Mouse (Mus musculus): ENCODE data around the gene Phxr2. TPM values are rescaled to one million over a fixed set of nuclear protein-coding genes. Genes with fewer than 3 reads are reported as not detected.

Gene Phxr2
- total RNA-seq, 2 experiments from 2014 or later: not detected

DNA sequence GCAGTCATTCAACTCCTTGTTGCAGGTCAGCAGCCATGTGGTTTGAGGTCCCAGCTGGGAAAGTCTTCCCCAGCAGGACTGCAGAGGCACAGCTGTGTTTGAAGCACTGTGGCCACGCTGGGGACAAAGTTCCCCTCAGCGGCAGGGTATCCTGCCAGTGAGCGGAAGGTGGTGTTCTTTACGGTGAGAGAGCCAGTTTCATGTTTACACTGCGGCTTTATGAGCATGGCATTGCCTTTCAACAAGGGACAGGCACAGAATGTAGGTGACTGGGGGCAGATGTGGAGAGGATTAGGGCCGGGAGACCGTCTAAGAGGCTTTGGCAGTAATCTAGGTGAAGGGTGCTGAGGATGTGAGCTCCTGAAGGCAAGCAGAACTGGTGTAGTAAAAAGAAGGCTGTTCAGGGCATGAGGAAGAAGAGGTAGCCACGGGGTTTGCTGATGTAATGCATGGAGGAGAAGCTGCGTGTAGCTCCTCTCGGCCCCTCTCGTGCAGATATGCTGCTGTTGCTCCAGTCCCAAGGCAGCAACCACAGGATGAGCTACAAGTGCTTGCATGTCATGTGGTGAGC, 1.7 kb upstream of the Phxr2 start:
- TF ChIP-seq CTCF (IDR thresholded peaks at IDR 0.05): no peak
- intact Hi-C loops (cut with DNase I): no loop called here
- Histone ChIP-seq H3K27ac (no peak overlapping the region), H3K4me3 (no peak overlapping the region)
- DNase-seq: no peak

DNA sequence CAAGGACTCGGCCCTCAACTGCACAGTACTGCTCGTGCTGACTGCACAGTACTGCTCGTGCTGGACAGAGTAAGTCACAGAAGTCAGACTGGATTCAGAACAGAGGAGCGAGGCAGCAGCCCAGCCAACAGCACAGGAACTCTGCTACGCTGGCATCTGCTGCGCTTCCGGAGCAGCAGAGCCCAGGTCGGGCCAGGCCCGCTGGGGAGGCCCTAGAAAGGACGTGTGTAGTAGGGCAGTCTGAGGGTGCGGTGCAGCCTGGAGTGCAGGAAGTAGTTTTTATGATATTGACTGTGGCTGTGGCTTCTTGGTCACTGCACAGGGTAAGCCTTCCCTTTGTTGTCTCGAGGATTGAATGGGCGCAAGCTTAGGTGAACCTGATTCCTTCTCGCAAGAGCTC, 829 bp upstream of the Phxr2 start:
- H3K4me3 ChIP-seq: no peak overlapping the region
- DNase-seq: peak; percentile 27
- H3K27ac ChIP-seq: no peak overlapping the region
- TF ChIP-seq CTCF (IDR thresholded peaks at IDR 0.05): no peak
- intact Hi-C loops (cut with DNase I): no loop called here

DNA sequence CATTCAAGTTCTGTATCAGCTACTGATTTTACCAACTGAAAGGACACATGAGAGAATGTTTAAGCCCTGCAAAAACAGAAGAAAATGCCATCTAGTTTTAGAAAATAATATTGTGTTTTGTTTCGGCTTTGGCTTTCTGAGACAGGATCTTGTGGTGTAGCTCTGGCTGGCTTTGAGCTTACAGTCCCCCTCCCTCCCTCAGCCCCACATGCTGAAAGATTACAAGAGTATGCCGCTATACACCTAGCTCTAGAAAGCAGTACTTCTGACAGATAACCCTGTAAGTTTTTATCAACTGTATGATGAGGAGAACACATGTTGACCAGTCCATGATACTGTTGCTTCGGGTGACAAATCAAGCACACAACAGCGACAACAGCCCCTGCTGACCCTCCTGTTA, 6.7 kb downstream of the Phxr2 start:
- no peak for DNase-seq
- intact Hi-C loops (cut with DNase I): no loop called here
- Histone ChIP-seq H3K27ac (no peak overlapping the region), H3K4me3 (no peak overlapping the region)
- TF ChIP-seq CTCF (IDR thresholded peaks at IDR 0.05): no peak

DNA sequence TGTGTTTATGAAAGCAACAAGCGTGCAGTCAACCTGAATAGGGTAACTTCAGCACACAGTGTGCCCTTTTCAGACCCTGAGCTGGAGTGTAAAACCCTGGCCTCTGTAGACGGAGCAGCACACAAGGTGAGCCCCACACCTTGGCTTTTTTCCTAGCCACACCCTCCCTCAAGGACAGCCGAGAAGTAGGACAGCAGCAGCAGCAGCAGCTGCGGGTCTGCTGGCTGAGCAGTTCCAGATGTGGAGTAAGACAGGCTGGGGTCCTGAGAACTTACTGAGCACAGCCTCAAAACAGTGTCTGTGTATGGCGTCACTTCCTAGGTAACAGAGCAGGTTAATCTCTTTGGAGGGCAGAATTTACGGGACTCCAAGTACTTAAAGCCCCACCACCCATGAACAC, 7.4 kb downstream of the Phxr2 start:
- intact Hi-C loops (cut with DNase I): no loop called here
- Histone ChIP-seq H3K4me3 (no peak overlapping the region), H3K27ac (no peak overlapping the region)
- no peak for TF ChIP-seq CTCF (IDR thresholded peaks at IDR 0.05)
- no peak for DNase-seq

- no peak overlapping the region for H3K4me3 ChIP-seq
- intact Hi-C loops (cut with DNase I): no loop called here
- no peak overlapping the region for H3K27ac ChIP-seq
- DNase-seq: no peak
- TF ChIP-seq CTCF (IDR thresholded peaks at IDR 0.05): no peak
Measured at GRCm38 (mm10) chr10:99117876-99118275, 8.2 kb downstream of the Phxr2 start.

- H3K27ac ChIP-seq: no peak overlapping the region
- intact Hi-C loops (cut with DNase I): no loop called here
Measured at GRCm38 (mm10) chr10:99116650-99117615, 9.2 kb downstream of the Phxr2 start.

DNA sequence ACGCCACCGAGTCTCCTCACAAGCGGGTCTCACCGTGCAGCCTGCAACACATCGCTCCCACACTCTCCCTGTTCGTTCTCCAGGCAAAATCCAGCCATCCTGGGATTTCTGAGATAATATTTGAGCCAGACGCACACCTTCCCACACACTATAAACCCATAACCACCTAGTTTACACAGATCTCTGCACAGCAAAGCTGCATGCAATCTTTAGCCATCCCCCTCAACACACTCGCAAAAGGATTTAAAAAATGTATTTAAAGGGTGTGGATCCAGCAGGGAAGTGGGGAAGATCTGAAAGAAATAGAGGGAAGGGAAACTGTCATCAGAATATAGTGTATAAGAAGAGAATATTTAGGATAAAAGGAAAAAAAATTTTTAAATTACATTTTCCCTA, 9.9 kb downstream of the Phxr2 start:
- intact Hi-C loops (cut with DNase I): no loop called here
- no peak for DNase-seq
- Histone ChIP-seq H3K27ac (no peak overlapping the region), H3K4me3 (no peak overlapping the region)
- no peak for TF ChIP-seq CTCF (IDR thresholded peaks at IDR 0.05)

More at GRCm38 (mm10) chr10:99116650-99117615, 9.2 kb downstream of the Phxr2 start:
- H3K4me3 ChIP-seq: no peak overlapping the region
- DNase-seq: no peak
- no peak for TF ChIP-seq CTCF (IDR thresholded peaks at IDR 0.05)

DNA sequence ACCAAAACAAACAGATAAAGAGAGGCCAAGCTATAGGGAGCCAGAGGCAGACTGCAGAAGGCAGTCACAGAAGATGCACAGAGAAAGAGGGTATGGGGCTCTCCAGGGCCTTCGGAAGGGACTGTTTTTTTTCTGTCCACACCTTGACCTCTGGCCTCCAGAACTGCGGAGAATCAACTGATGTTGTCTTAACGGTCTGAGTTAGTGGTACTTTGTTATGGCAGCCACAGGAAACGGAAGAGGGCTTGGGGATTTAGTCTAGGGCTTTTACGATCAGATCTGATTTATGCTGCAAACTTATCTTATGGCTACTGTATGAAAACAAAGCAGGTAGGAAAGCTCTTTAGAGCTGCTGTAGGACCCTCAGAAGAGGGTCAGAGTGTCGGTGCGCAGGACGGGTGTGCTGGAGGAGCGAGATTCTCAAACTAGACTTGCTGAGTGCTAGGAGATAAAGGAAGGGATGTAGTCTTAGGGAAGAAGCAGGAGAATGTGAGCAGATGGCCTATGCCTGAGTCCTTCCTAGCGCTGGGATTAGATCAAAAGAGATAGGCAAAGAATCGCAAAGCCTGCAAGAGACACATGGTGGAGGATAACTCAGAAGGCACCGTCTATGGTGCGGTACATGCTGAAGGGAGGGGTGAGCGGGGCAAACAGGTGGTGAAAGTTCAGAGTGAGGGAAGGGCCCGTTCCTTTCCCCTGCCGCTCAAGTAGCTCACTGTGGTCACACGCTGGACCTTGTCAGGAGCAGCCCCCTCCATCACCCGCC, 10.5 kb downstream of the Phxr2 start:
- no peak for DNase-seq
- intact Hi-C loops (cut with DNase I): no loop called here
- no peak for TF ChIP-seq CTCF (IDR thresholded peaks at IDR 0.05)
- H3K27ac ChIP-seq: no peak overlapping the region
- H3K4me3 ChIP-seq: no peak overlapping the region

- no peak for DNase-seq
- Histone ChIP-seq H3K4me3 (no peak overlapping the region), H3K27ac (no peak overlapping the region)
- intact Hi-C loops (cut with DNase I): no loop called here
- TF ChIP-seq CTCF (IDR thresholded peaks at IDR 0.05): no peak
Measured at GRCm38 (mm10) chr10:99114295-99114694, 11.8 kb downstream of the Phxr2 start.

- Histone ChIP-seq H3K4me3 (no peak overlapping the region), H3K27ac (no peak overlapping the region)
- intact Hi-C loops (cut with DNase I): no loop called here
- TF ChIP-seq CTCF (IDR thresholded peaks at IDR 0.05): no peak
- no peak for DNase-seq
Measured at GRCm38 (mm10) chr10:99113533-99113932, 12.6 kb downstream of the Phxr2 start.

DNA sequence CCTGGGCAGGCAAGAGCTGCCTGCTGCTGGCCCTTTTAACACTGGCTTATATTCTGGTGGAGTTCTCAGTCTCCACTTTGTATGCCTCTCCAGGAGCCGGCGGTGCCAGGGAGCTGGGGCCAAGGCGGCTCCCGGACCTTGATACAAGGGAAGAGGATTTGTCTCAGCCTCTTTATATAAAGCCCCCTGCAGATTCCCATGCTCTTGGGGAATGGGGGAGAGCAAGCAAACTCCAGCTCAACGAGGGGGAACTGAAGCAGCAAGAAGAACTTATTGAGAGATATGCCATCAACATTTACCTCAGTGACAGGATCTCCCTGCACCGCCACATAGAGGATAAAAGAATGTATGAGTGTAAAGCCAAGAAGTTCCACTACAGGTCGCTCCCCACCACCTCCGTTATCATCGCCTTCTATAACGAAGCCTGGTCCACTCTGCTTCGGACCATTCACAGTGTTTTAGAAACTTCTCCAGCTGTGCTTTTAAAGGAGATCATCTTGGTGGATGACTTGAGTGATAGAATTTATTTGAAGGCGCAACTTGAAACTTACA, 17.6 kb downstream of the Phxr2 start:
- DNase-seq: no peak
- Histone ChIP-seq H3K27ac (peak overlapping the region; percentile 94), H3K4me3 (peak overlapping the region; percentile 98)
- intact Hi-C loops (cut with DNase I): loop anchor here (5.0 kb wide), 2 partner anchors 44 to 196 kb away; partner anchors contain the start of gene Atp2b1
- no peak for TF ChIP-seq CTCF (IDR thresholded peaks at IDR 0.05)

- Histone ChIP-seq H3K27ac (peak within 1 kb of the TSS; percentile 94), H3K4me3 (peak within 1 kb of the TSS; percentile 98)
- intact Hi-C loops (cut with DNase I): loop anchor here (5.0 kb wide), 2 partner anchors 44 to 196 kb away; partner anchors contain the start of gene Atp2b1
- DNase-seq: peak; percentile 79
- TF ChIP-seq CTCF (IDR thresholded peaks at IDR 0.05): peak; percentile 66
Measured at GRCm38 (mm10) chr10:99107964-99108363, 18.2 kb downstream of the Phxr2 start, which contains the start of gene Galnt4. TSS of gene Galnt4 (plus strand) at chr10:99108159.
